Mouse (Mus musculus): Measurements from ENCODE around the gene Tecta. TPM values are rescaled to one million over a fixed set of nuclear protein-coding genes. Genes with fewer than 3 reads are reported as not detected.

The Tecta gene
- polyA plus RNA-seq, 1 experiment from 2014 or later, result 0.53 TPM

DNA sequence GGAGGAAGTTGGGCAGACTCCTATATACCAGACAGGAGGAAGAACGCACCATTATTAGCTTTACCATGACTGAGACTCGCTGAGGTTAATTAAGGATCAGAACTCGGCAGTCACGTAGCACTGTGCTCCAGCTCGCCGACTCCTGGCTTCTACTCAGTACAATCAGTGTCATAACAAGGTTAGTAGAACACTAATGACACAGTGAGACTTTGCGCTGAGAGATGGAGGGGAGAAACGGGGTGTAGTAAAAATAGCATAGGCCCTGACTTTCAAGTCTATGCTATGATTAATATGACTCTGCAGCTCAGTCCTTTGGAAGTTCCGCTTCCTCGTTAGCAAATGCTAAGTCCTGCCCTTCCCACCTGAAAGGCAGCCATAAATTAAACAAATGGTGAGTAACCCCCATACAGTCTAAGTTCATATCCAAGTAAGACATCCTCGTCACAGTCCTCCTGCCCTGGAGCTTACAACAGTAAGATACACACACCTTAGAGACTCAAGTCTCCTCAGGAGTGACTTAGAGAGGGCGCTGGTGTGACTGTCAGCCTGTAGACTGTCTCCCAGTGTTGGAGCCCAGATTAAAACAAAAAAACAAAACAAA, 17.7 kb upstream of the Tecta start:
- ATAC-seq (ENCODE audit: insufficient read depth, low FRiP score, low read depth), result peak; percentile 63
- no peaks in the 10 kb centered on the region for H3K4me1 ChIP-seq

DNA sequence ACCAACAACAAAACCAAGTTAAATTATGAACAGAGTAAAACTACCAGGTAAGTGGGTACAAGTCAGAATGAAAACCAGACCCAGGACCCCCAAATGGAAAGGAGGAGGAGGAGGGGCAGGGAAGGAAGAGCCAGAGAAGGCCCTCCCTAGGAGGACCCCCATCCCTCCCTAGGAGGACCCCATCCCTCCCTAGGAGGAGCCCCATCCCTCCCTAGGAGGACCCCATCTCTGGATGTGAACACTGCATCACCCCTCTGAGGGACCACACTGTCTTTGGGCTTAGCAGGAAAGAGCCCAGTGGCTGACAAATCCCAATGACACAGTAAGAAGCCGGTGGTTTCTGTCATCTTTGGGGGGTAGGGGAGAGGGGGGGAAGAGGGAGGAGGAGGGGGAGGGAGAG, 15.5 kb upstream of the Tecta start:
- Histone ChIP-seq H3K27me3 (replicated peaks) (no peaks in the 10 kb centered on the region), H3K4me1 (no peaks in the 10 kb centered on the region), H3K36me3 (no peaks in the 10 kb centered on the region), H3K4me2 (no peak overlapping the region), H3K9ac (no peak overlapping the region), H3K4me3 (replicated peaks) (no peak overlapping the region), H3K27ac (no peak overlapping the region), H3K9me3 (no peaks in the 10 kb centered on the region)
- no peak for ATAC-seq (ENCODE audit: insufficient read depth, low FRiP score, low read depth)
- 45% methylated on average over 1 of the region's 1 CpGs for WGBS

More for the DNA sequence above, 17.7 kb upstream of the Tecta start:
- Histone ChIP-seq H3K4me3 (replicated peaks) (no peak overlapping the region), H3K27me3 (replicated peaks) (no peaks in the 10 kb centered on the region), H3K27ac (no peak overlapping the region), H3K9me3 (no peaks in the 10 kb centered on the region), H3K4me2 (no peak overlapping the region), H3K36me3 (no peaks in the 10 kb centered on the region), H3K9ac (no peak overlapping the region)
- WGBS, result 74% methylated on average over 12 of the region's 12 CpGs

DNA sequence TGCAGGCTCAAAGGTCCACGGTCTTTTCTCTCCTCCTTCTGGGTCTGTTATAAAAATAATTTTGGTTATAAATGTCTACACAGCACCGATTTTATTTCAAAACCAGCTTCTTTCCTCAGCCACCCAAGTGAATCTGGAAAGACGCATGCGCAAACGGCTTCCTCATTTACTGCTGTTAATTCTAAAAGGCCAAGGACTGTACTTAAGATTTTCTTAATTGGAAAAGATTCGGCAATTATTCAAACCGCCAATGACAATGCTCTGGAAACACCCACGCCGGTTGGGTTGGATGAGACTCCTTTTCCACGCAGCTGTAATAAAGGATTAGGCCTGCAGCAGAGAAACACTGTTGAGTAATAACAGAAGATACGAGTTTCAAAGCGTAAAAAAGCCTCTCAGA, 13.6 kb upstream of the Tecta start:
- no peak for ATAC-seq (ENCODE audit: insufficient read depth, low FRiP score, low read depth)
- whole genome bisulfite sequencing, result 68% methylated on average over 12 of the region's 12 CpGs
- H3K27ac ChIP-seq, result no peak overlapping the region

DNA sequence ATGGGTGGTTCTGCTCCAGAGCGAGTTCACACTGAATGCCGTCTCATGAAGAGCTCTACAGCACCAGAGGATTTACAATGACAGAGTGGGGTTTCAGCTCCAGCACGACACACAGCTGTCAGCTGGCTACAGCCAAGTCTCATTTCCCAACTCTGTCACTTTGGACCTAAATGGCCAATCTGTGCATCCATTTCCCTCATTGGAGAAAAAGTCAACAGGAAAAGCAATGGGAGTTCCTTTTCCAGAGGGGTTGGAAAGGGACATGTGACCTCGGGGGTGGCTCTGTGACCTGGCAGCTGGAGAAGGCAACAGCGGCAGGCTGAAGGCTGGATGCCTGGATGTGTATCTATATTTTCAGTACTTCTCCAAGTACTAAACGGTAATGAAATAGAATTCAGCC, 11.6 kb upstream of the Tecta start:
- Histone ChIP-seq H3K4me2 (no peak overlapping the region), H3K9me3 (no peaks in the 10 kb centered on the region), H3K9ac (no peak overlapping the region), H3K27ac (no peak overlapping the region), H3K27me3 (replicated peaks) (no peaks in the 10 kb centered on the region), H3K4me1 (no peaks in the 10 kb centered on the region), H3K36me3 (no peaks in the 10 kb centered on the region), H3K4me3 (replicated peaks) (no peak overlapping the region)
- ATAC-seq (ENCODE audit: insufficient read depth, low FRiP score, low read depth), result no peak; the same call in 1 of the 2 replicates
- WGBS, result 73% methylated on average over 6 of the region's 6 CpGs

More for the DNA sequence above, 13.6 kb upstream of the Tecta start:
- Histone ChIP-seq H3K4me3 (replicated peaks) (no peak overlapping the region), H3K27me3 (replicated peaks) (no peaks in the 10 kb centered on the region), H3K4me1 (no peaks in the 10 kb centered on the region), H3K36me3 (no peaks in the 10 kb centered on the region), H3K9me3 (no peaks in the 10 kb centered on the region), H3K4me2 (no peak overlapping the region), H3K9ac (no peak overlapping the region)

DNA sequence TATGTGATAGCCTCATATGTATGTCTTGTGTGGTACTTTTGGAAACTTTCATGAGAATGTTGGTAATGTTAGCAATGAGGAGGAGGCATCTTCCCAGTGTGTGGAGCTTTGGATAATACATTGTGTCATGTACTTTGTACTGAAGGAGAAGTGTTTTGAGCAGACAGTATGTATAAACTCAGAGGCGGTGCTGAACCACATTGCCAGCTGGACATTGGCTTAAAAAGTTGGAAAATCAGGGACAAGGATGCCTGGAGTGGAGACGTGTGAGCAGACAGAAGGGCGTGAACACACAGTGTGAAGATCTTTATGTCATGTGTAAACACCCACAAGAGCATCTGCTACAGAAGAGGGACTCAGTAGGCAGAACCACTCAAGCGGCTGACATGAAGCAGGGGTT, 6.0 kb upstream of the Tecta start:
- Histone ChIP-seq H3K4me2 (no peak overlapping the region), H3K9ac (no peak overlapping the region), H3K4me1 (no peaks in the 10 kb centered on the region), H3K36me3 (no peaks in the 10 kb centered on the region), H3K9me3 (no peaks in the 10 kb centered on the region), H3K27me3 (replicated peaks) (no peaks in the 10 kb centered on the region), H3K4me3 (replicated peaks) (no peak overlapping the region), H3K27ac (no peak overlapping the region)
- ATAC-seq (ENCODE audit: insufficient read depth, low FRiP score, low read depth), result no peak
- WGBS, result 62% methylated on average over 4 of the region's 4 CpGs

DNA sequence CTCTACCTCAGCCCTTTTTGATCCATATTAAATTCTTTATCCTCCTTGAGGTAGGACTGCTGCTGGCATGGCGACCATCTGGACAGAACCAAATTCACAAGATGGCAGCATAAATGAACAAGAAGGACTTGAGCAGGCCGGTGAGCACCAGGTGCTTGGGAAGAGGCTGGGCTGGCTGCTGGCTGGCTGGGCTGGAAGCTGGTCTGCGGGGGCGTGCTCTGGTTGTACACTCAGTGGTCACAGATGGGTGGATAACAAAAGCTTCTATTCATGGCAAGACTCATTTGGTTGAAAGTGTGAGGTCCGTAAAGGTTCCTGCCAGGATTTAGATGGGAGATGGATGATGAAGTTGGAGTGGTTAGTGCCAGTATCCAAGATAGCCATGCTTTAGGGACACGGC, 1.8 kb upstream of the Tecta start:
- no peak for ATAC-seq (ENCODE audit: insufficient read depth, low FRiP score, low read depth)
- H3K9me3 ChIP-seq, result no peaks in the 10 kb centered on the region
- no peak overlapping the region for H3K9ac ChIP-seq
- no peaks in the 10 kb centered on the region for H3K27me3 ChIP-seq (replicated peaks)
- no peaks in the 10 kb centered on the region for H3K4me1 ChIP-seq
- no peak overlapping the region for H3K27ac ChIP-seq
- H3K4me2 ChIP-seq, result no peak overlapping the region
- WGBS, result 86% methylated on average over 6 of the region's 6 CpGs
- no peak overlapping the region for H3K4me3 ChIP-seq (replicated peaks)
- no peaks in the 10 kb centered on the region for H3K36me3 ChIP-seq

DNA sequence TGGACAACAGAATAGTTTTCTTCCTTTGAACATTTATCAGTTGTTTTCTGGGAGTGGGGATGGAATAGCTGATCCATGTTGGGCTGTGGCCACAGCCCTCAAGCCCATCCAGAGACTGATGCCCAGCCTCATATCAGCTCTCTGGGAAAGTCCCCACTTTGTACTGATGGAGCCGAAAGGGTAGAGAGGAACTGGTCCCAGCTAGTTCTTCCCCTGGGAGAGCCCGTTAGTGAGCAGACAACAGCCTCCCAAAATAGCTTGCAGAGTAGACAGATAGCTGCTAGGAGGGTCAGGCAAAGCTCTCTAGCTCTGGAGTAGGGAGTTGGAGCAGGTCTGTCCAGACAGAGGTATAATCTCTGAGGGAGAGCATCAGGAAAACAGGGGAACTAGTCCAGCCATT, 3.6 kb downstream of the Tecta start:
- Histone ChIP-seq H3K4me3 (replicated peaks) (no peak overlapping the region), H3K27ac (no peak overlapping the region), H3K27me3 (replicated peaks) (no peaks in the 10 kb centered on the region), H3K9me3 (no peaks in the 10 kb centered on the region), H3K9ac (no peak overlapping the region), H3K4me2 (no peak overlapping the region), H3K36me3 (no peaks in the 10 kb centered on the region), H3K4me1 (no peaks in the 10 kb centered on the region)
- WGBS, result 67% methylated on average over 2 of the region's 2 CpGs
- ATAC-seq (ENCODE audit: insufficient read depth, low FRiP score, low read depth), result no peak

DNA sequence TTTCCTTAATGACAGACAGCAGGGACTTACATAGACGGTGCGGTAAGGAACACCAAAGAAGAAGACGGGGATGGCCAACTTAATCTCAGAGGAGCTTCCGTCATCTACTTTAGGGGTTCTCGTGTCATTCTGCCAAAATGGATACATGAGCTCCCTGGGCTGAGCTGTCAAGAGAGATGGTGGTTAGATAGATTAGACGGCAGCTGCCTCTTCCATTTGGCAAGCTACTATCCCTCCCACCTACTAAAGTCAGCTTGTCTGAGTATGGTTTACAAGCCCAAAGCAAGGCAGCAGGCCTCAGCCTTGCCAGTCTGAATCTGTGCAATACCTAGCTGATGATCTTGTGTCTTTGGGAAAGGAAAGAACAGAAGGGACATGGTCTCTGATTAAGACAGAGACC, 4.8 kb downstream of the Tecta start:
- no peak overlapping the region for H3K9ac ChIP-seq
- WGBS, result 77% methylated on average over 6 of the region's 6 CpGs
- no peaks in the 10 kb centered on the region for H3K9me3 ChIP-seq
- H3K4me3 ChIP-seq (replicated peaks), result no peak overlapping the region
- no peaks in the 10 kb centered on the region for H3K4me1 ChIP-seq
- ATAC-seq (ENCODE audit: insufficient read depth, low FRiP score, low read depth), result no peak
- no peak overlapping the region for H3K27ac ChIP-seq
- no peak overlapping the region for H3K4me2 ChIP-seq
- H3K27me3 ChIP-seq (replicated peaks), result no peaks in the 10 kb centered on the region
- H3K36me3 ChIP-seq, result no peaks in the 10 kb centered on the region

DNA sequence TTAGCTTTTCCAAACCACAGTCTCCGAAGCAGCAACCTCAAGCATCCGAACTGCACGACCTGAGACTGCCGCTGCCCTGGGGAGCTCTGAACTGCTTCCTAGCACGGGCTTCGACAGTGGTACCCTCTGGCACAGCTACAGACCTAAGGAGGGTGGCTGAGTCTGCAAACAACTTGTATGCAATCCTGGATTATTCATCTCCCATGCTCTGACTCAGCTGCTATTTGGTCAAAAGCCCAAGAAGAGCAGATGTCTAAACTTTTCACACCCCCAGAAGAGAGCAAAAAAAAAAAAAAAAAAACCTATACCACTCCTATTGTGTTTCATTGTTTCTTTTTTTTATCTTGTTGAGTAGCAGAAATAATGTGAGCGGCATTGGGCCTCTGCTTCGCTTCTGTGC, 5.4 kb downstream of the Tecta start:
- H3K27me3 ChIP-seq (replicated peaks), result no peaks in the 10 kb centered on the region
- H3K9me3 ChIP-seq, result no peaks in the 10 kb centered on the region
- no peak overlapping the region for H3K4me2 ChIP-seq
- 87% methylated on average over 8 of the region's 8 CpGs for WGBS
- H3K4me3 ChIP-seq (replicated peaks), result no peak overlapping the region
- H3K4me1 ChIP-seq, result no peaks in the 10 kb centered on the region
- ATAC-seq (ENCODE audit: insufficient read depth, low FRiP score, low read depth), result no peak
- no peaks in the 10 kb centered on the region for H3K36me3 ChIP-seq
- no peak overlapping the region for H3K27ac ChIP-seq
- H3K9ac ChIP-seq, result no peak overlapping the region

DNA sequence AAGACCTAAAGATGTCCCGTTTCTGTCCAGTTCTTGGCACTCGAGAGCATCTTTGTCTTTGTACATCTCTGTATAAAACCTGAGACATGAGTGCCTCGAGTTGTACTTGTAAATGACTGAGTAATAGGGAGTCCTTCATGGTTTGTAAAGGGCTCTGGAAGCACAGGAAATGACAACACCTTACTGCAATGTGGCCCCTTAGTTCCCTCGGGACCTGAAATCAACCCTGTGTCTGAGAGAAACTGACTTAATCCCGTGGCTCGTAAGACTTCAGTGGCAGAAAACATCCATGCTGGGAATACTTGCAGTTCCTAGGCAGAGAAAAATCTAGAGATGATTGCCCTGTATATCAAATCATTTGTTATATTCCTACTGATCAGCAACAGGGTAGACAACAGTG, 6.8 kb downstream of the Tecta start:
- H3K4me3 ChIP-seq (replicated peaks), result no peak overlapping the region
- H3K36me3 ChIP-seq, result no peaks in the 10 kb centered on the region
- no peak overlapping the region for H3K4me2 ChIP-seq
- no peaks in the 10 kb centered on the region for H3K27me3 ChIP-seq (replicated peaks)
- no peak overlapping the region for H3K9ac ChIP-seq
- H3K27ac ChIP-seq, result no peak overlapping the region
- H3K4me1 ChIP-seq, result no peaks in the 10 kb centered on the region
- no peak for ATAC-seq (ENCODE audit: insufficient read depth, low FRiP score, low read depth)
- WGBS, result 57% methylated on average over 6 of the region's 6 CpGs
- H3K9me3 ChIP-seq, result no peaks in the 10 kb centered on the region

DNA sequence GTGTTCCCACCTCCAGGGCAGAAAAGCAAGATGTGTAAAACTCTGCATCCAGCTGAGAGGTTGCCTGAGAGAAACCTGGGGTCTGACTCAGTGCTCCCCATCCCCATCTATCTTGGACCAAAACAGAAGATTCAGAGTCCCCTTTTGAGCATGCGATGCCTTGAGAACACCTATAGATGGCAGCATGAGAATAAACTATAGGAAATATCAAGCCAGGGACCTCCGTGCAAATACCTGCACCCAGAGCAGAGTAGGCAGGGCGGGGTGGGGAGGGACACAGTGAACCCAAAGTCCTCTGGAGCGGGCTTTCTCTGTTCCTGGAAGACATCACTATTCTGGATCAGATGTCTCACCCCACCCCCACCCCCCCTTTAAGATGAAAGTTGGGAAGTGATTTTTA, 11.2 kb downstream of the Tecta start:
- 49% methylated on average over 4 of the region's 4 CpGs for WGBS
- no peak overlapping the region for H3K4me3 ChIP-seq (replicated peaks)

DNA sequence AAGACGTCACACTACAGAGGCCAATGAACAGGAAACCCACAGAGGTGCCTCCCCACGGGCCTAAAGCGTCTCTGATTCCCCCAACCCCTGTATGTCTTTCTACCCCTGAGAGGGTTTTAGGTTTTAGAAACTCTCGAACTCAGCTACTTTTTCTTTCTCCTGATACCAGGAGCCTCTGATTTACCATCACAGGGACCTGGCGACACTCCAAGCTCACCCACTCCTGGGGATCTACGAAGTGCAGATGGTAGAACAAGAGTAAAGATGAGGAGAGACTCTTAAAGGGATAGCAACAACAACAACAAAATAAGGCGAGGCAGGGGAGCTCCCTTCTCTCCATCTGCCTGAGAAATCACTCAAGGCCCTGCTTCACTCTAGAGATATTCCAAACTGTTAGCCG, 12.7 kb downstream of the Tecta start:
- Histone ChIP-seq H3K27me3 (replicated peaks) (no peaks in the 10 kb centered on the region), H3K4me1 (no peaks in the 10 kb centered on the region), H3K36me3 (no peaks in the 10 kb centered on the region), H3K9ac (no peak overlapping the region), H3K4me2 (no peak overlapping the region), H3K4me3 (replicated peaks) (no peak overlapping the region), H3K27ac (no peak overlapping the region), H3K9me3 (no peaks in the 10 kb centered on the region)
- no peak for ATAC-seq (ENCODE audit: insufficient read depth, low FRiP score, low read depth)
- WGBS, result 79% methylated on average over 8 of the region's 8 CpGs

More for the DNA sequence above, 11.2 kb downstream of the Tecta start:
- Histone ChIP-seq H3K4me1 (no peaks in the 10 kb centered on the region), H3K9me3 (no peaks in the 10 kb centered on the region), H3K4me2 (no peak overlapping the region), H3K27ac (no peak overlapping the region), H3K27me3 (replicated peaks) (no peaks in the 10 kb centered on the region), H3K36me3 (no peaks in the 10 kb centered on the region), H3K9ac (no peak overlapping the region)
- no peak for ATAC-seq (ENCODE audit: insufficient read depth, low FRiP score, low read depth)

DNA sequence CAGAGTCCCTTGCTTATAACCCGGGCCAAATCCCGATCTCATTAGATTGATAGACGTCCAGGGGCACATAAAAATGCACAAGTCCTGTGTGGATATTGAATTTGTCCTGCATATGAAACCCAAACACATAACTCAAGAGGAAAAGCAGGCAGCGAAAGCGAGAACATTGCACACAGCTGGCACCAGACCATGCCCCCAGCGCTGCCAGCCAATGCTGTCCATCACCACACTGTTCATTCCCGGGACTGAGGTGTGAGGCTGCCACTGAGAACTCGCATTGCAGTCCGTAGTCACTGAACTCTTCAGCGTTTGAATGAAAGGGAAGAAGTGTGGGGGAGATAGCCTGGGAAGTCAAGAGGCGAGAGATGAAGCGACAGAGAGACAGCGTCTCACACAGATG, 14.1 kb downstream of the Tecta start:
- Histone ChIP-seq H3K4me2 (no peak overlapping the region), H3K36me3 (no peaks in the 10 kb centered on the region), H3K4me3 (replicated peaks) (no peak overlapping the region), H3K27ac (no peak overlapping the region), H3K9ac (no peak overlapping the region), H3K27me3 (replicated peaks) (no peaks in the 10 kb centered on the region), H3K4me1 (no peaks in the 10 kb centered on the region), H3K9me3 (no peaks in the 10 kb centered on the region)
- ATAC-seq (ENCODE audit: insufficient read depth, low FRiP score, low read depth), result no peak
- 84% methylated on average over 13 of the region's 13 CpGs for WGBS
